Mouse (Mus musculus): ENCODE measurements around the gene Cobl.

Gene Cobl

DNA sequence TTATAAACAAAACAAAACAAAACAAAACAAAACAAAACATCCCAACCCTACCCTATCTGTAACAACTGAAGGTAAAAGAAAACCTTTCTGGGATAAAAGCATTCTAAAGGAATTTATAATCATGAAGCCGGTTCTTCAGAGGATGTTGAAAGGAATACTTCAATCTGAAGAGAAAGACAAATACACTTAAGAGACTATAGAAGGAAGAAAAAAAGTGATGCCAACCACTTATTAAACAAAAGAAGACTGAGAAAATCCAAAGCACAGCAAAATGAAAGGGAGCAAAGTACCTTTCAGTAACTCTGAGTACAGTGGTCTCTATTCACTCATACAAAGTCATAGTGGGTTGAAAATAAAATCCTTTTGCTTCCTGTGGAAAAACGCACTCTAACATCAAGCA lies 256.2 kb downstream of the Cobl start:
- DNase-seq: no peak

DNA sequence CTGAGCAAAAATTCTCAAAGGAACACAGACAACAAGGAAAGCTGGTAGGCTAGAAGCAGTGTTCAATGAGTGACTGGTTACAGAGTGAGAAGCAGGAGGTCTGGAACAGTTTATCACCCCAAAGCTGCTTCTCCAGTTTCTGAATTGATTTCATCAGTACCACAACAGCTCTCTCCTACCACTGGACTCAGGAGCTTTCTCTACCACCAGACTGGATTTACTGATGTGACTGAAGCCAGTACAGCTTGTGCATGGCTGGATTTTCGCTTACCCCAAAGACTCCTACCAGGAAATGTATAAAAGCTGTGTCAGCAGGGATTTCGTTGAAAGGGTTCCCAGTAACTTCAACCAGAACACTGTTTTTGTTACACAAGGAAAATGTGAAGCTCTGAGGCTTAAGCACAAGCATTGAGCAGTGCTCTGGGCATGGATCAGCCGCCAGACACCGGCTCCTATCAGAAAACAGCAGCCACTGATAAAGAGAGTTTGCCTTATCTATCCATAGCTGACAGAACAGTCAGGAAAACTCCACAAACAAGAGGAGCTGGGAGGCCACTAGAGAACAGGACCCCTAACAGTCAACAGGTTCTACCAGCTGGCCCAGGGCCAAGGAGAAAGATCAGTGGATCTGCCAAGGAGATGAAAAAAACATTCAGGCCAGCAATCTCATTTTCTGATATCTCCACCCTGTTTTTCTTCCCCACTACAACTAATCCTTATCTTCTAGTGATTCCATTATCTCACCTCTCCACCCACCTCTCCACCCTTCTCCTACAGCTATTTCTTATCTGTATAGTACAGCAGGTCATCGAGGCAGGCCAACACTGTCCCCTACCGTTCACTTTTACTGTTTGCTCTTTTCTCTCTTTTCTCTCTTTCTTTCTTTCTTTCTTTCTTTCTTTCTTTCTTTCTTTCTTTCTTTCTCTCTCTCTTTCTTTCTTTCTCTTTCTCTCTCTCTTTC lies 259.3 kb downstream of the Cobl start:
- no peak for DNase-seq

DNA sequence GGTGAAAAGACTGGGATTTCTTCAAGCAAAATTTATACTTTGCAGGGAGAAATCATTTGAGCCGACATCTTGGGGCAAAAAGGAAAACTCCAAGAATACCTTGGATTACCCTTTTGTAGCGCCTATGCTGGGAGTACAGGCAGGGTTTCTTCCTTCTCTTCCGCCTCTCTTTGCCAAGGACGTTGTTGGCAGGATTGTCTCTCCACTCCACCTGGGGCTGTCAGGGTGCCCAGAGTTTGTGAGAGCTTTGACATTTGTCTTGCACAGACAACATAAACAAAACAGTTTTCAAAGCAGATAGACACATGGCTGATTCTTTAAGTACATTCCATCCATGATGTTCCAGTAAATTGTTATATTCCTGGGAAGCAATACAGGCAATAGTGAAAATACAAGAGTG lies 265.3 kb downstream of the Cobl start:
- DNase-seq: no peak

DNA sequence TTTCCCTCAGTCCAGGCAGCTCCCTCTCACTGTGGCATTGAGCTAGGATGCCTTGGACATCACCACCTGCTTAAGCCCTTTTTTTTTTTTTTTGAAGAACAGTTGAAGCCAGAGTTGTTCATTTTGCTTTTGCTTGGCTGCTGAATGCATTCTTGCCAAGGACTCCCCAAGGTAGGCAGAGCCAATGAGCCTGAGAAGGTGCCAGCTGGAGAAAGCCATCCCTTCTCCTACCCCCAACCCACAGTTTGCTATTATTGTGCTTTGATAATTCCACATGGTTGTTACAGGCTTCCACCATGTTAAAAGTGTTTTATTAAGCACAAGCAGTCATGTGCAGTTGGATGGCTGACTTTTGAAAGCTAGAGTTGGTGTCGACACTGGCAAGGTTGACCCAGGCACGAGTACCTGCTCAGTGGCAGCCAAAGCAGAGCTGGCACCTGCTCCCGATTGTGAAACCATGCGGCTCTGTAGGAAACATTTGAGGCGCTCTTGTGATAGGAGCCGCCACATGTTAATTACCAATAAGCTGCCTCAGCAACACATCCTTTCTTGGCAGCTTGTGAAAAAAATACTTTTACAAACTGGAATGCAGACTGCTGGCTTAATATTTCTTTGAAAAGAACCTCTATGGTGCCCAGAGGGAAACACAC lies 265.9 kb downstream of the Cobl start:
- DNase-seq: peak; percentile 41 to 75

DNA sequence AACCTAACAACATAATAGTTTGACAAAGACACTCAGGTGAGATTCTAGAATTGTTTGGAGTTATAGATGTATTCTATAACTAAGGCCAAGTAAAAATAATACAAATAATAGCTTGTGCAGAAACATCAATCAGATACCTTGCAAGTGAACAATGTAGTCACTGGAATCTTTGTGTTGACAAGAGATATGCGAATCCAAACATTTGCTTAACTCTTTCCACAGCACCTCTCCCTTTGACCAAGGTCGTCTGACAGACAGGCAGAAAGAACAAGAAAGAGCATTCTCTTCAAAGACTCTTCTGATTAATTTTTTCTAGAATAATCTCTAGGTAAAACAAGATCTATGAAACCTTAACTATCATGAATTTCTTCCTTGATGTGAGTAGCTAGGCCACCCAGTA lies 266.7 kb downstream of the Cobl start:
- DNase-seq: no peak

DNA sequence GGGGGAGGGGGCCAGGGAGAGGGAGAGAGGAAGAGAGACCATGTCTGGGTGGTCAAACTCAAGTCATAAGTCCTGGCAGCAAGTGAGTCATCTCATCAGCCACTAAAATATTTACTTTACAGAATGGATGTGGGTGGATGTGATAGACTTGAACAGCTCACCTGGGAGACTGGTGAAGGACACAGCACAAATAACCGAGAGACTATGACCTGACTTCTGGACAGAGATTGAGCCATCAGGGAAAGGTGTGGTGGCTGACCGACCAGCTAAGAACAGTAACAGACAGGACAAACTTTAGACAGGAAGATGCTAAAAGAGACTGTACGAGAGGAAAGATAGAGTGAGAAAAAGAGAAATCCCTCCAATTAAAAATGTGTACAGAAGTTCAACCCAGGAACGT lies 267.2 kb downstream of the Cobl start:
- DNase-seq: no peak

DNA sequence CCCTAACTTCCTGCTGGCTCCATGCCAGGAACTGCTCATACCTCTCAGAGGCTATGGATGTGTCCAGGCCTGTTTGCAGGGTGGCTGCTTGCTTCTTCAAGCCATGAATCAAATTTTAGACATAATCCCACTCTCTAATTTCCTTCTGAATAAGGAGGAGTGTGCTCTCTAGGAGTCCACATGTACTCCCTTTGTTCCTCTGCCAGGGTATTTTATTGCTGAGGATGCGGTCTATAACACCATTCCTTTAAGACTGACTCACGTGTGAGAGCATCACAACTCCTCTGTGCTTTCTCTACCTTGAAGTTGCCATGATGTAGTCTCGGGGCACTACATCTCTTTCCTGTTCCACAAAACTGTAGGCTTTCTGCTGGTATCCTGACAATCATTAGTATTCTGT lies 269.4 kb downstream of the Cobl start:
- no peak for DNase-seq

DNA sequence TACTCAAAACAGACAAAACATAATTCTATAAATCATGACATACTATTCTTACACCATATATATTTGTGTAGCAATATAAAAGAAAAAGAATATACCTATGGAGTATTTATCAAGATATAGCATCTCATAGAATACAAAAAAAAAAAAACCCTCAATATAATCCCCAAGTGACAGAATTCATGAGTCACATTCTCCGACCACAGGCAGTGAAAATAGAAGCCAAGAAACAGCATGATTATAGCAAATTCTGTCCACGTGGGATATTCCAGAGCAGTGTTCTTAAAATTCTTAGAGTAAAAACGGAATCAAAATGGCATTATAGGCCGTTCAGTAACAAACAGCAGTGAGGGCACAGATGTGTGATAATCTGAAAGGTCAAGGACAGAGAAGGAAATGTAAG lies 271.4 kb downstream of the Cobl start:
- DNase-seq: no peak

DNA sequence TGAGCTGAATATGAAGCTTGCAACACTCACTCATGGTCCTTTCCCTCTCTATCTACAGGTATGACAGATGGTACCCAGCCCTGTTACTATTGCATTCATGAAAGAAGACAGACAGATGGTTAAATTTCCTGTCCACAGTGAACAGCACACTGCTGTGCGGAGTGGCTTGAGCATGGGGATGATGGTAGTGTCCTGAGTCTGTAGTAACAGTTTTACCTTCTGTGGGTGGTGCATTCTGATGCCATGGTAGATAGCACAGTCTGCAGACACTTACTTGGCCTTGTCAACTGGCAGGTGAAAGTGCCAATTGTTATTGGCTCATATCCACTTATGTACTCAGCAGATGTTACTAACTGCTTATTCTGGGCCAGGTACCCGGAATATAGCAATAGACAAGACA lies 273.4 kb downstream of the Cobl start:
- DNase-seq: no peak

DNA sequence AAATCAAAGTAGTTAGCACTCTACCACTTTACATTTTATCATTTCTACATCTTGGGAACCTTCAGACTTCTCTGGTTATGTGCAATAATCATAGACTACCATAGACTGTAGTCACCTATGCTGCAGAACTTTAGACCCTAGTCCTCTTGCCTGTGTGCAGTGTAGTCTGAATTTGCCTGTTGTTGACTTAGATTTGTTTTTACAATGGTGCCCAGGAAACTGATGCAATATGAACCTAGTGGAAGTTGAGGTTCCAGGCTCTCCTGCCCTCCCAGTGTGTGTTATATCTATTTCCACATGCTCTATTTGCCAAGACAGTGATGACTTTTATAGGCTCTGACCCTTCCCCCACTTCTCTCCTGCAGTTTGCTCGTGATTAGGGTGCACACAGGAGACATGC lies 274.3 kb downstream of the Cobl start:
- no peak for DNase-seq

All from lung, postnatal 4 days (tissue).